Mouse (Mus musculus): ENCODE results near the gene Olfr1380. TPM values are rescaled to one million over a fixed set of nuclear protein-coding genes. Genes with fewer than 3 reads are reported as not detected.
"Not testable (repeated sequence)": the region's sequence is repeated elsewhere in the genome, so short reads cannot be mapped to it uniquely, and the experiment has no call there.

Olfr1380 gene
- not detected in 2 replicates for polyA plus RNA-seq (2014; fragmentation: Nextera tagmentation; extraction: Ambion mirVana)

DNA sequence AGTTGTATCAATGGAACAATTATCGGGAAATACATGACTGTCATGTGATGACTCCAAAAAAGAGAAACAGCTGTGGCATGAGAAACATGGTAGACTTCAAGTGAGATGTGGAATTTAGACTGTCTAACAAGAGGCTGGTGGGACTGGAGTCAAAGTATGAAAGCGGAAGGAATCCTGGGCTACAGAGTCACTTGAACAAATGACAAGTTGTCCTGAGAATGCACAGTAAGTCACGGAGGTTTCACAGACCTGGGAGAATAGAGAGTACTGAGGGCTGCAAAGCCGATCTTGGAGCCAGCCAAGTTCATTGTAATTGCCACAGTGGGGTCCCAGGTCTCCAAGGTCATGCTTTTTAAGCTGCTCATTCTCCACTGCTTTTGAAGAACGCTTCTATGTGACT lies at the start of gene Olfr1380:
Olfr1380 (plus strand) TSS at position 301 of the 400 bp plus-strand sequence.
- 69% methylated on average over 5 of the region's 5 CpGs for WGBS
- not testable (repeated sequence) for ATAC-seq (replicated peaks; ENCODE audit: insufficient number of reproducible peaks, low FRiP score, low TSS enrichment, low read depth)

DNA sequence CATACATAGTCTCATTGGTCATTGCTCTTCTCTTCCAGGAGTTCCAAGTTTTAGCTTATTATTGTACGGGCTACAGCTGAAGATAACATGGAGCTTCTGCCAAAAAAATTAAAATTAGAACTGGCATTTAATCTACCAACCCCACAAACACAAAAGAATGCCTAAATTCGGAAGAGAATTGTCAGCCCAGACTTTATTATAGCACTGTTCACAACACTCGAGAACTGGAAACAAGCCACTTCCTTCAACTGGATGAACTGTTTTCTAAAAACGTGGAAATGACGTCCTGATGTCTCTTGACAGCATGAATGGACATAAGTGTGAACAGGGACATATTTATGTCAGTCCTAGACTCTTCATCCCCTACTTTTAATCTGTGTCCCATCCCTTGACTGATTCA lies 38.6 kb upstream of the Olfr1380 start:
- H3K36me3 ChIP-seq (replicated peaks; ENCODE audit: control insufficient read depth, insufficient read depth, low read depth, low read length) = no peaks in the 10 kb centered on the region
- no peaks in the 10 kb centered on the region for H3K4me1 ChIP-seq (ENCODE audit: control insufficient read depth, insufficient read depth, low read length)
- no peak overlapping the region for H3K4me3 ChIP-seq (ENCODE audit: low read depth, low read length)
- no peaks in the 10 kb centered on the region for H3K27me3 ChIP-seq (ENCODE audit: control insufficient read depth, insufficient read depth, low read length)
- DNase-seq (ENCODE audit: low spot score) (no peak), ATAC-seq (replicated peaks; ENCODE audit: insufficient number of reproducible peaks, low FRiP score, low TSS enrichment, low read depth) (no peak)
- no peaks in the 10 kb centered on the region for H3K9me3 ChIP-seq (replicated peaks; ENCODE audit: control insufficient read depth, low read length)
- no peak overlapping the region for H3K4me2 ChIP-seq (ENCODE audit: low read depth, low read length)
- H3K9ac ChIP-seq (replicated peaks; ENCODE audit: low read length) = no peak overlapping the region
- H3K27ac ChIP-seq (replicated peaks; ENCODE audit: low read depth, low read length) = no peak overlapping the region
- 71% methylated on average over 5 of the region's 5 CpGs for WGBS

More for the DNA sequence above, at the start of gene Olfr1380:
- not testable (repeated sequence) for H3K4me3 ChIP-seq (ENCODE audit: low read depth, low read length); H3K9ac ChIP-seq (replicated peaks; ENCODE audit: low read length); H3K4me1 ChIP-seq (ENCODE audit: control insufficient read depth, insufficient read depth, low read length); H3K9me3 ChIP-seq (replicated peaks; ENCODE audit: control insufficient read depth, low read length); H3K27me3 ChIP-seq (ENCODE audit: control insufficient read depth, insufficient read depth, low read length); H3K36me3 ChIP-seq (replicated peaks; ENCODE audit: control insufficient read depth, insufficient read depth, low read depth, low read length); H3K27ac ChIP-seq (replicated peaks; ENCODE audit: low read depth, low read length); H3K4me2 ChIP-seq (ENCODE audit: low read depth, low read length); DNase-seq (ENCODE audit: low spot score)

DNA sequence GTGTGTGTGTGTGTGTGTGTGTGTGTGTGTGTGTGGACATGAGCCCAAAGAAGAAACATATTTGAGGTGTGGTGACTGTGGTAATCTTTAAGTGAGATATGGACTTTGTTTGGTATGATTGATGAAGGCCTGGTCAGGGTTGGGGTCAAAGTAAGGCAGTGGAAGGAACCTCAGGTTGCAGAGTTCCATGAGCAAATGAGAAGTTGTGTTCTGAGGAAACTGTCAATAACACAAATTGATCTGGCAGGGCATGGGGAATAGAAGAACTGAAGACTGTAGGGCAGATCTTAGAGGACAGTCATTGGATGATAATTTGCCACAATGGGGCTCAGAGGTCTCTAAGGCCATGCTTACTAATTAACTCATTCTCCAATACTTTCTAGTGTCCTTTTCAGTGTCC lies 37.3 kb upstream of the Olfr1380 start, which contains the start of gene Olfr1383:
Olfr1383 (plus strand) TSS at position 301 of the 400 bp plus-strand sequence.
- no peak for DNase-seq (ENCODE audit: low spot score)
- no peak for ATAC-seq (replicated peaks; ENCODE audit: insufficient number of reproducible peaks, low FRiP score, low TSS enrichment, low read depth)

DNA sequence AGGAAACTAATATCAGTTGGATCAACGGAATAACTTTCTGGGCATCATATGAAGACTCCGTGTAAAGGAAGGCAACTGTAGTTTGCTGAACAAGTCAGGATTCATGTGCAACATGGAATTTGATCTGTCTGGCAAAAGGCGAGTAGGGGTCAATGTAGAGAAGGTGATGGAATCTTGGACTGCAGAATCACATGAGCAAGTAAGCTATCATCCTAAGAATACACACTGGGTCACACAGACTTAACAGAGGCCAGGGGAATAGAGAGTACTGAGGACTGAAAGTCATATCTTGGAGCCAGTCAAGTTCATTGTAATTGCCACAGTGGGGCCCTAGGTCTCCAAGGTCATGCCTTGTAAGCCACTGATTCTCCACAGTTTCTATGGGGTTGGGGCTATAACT lies 28.7 kb upstream of the Olfr1380 start, which contains the start of gene Olfr1382:
Olfr1382 (plus strand) TSS at position 301 of the 400 bp plus-strand sequence.
- Histone ChIP-seq H3K4me2 (ENCODE audit: low read depth, low read length) (no peak within 1 kb of the TSS), H3K9me3 (replicated peaks; ENCODE audit: control insufficient read depth, low read length) (no peaks in the 10 kb centered on the region), H3K4me1 (ENCODE audit: control insufficient read depth, insufficient read depth, low read length) (no peaks in the 10 kb centered on the region), H3K27me3 (ENCODE audit: control insufficient read depth, insufficient read depth, low read length) (no peaks in the 10 kb centered on the region), H3K27ac (replicated peaks; ENCODE audit: low read depth, low read length) (no peak within 1 kb of the TSS), H3K4me3 (ENCODE audit: low read depth, low read length) (no peak within 1 kb of the TSS), H3K36me3 (replicated peaks; ENCODE audit: control insufficient read depth, insufficient read depth, low read depth, low read length) (no peaks in the 10 kb centered on the region), H3K9ac (replicated peaks; ENCODE audit: low read length) (no peak within 1 kb of the TSS)
- WGBS = 85% methylated on average over 3 of the region's 3 CpGs
- DNase-seq (ENCODE audit: low spot score) (no peak), ATAC-seq (replicated peaks; ENCODE audit: insufficient number of reproducible peaks, low FRiP score, low TSS enrichment, low read depth) (no peak)

More for the DNA sequence above, 37.3 kb upstream of the Olfr1380 start, which contains the start of gene Olfr1383:
- no peaks in the 10 kb centered on the region for H3K27me3 ChIP-seq (ENCODE audit: control insufficient read depth, insufficient read depth, low read length)
- no peak within 1 kb of the TSS for H3K9ac ChIP-seq (replicated peaks; ENCODE audit: low read length)
- no peak within 1 kb of the TSS for H3K4me2 ChIP-seq (ENCODE audit: low read depth, low read length)
- no peak within 1 kb of the TSS for H3K4me3 ChIP-seq (ENCODE audit: low read depth, low read length)
- no peak within 1 kb of the TSS for H3K27ac ChIP-seq (replicated peaks; ENCODE audit: low read depth, low read length)
- no peaks in the 10 kb centered on the region for H3K4me1 ChIP-seq (ENCODE audit: control insufficient read depth, insufficient read depth, low read length)
- H3K9me3 ChIP-seq (replicated peaks; ENCODE audit: control insufficient read depth, low read length) = no peaks in the 10 kb centered on the region
- no peaks in the 10 kb centered on the region for H3K36me3 ChIP-seq (replicated peaks; ENCODE audit: control insufficient read depth, insufficient read depth, low read depth, low read length)

DNA sequence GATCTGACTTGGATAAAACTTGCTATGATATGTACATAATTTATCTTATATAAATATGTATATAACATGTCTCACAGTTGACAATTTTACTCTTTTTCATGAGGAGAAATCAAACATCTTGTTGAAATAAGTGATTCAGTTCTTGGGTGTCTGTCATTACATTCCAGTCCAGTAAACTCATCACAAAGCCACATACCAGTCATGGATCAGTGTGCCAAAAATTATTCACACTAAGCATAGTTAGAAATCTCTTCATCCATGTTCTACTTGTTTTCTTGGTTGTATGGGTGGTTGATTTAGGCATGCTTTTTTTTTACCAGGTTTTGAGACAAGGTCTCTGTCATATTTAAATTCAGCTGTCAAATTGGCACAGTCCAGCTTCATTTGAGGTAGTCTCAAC lies 23.9 kb upstream of the Olfr1380 start:
- Histone ChIP-seq H3K27ac (replicated peaks; ENCODE audit: low read depth, low read length) (no peak overlapping the region), H3K4me1 (ENCODE audit: control insufficient read depth, insufficient read depth, low read length) (no peaks in the 10 kb centered on the region), H3K27me3 (ENCODE audit: control insufficient read depth, insufficient read depth, low read length) (no peaks in the 10 kb centered on the region), H3K4me2 (ENCODE audit: low read depth, low read length) (no peak overlapping the region), H3K36me3 (replicated peaks; ENCODE audit: control insufficient read depth, insufficient read depth, low read depth, low read length) (no peaks in the 10 kb centered on the region), H3K9me3 (replicated peaks; ENCODE audit: control insufficient read depth, low read length) (no peaks in the 10 kb centered on the region), H3K9ac (replicated peaks; ENCODE audit: low read length) (no peak overlapping the region), H3K4me3 (ENCODE audit: low read depth, low read length) (no peak overlapping the region)
- no peak for ATAC-seq (replicated peaks; ENCODE audit: insufficient number of reproducible peaks, low FRiP score, low TSS enrichment, low read depth)
- DNase-seq (ENCODE audit: low spot score) = no peak

DNA sequence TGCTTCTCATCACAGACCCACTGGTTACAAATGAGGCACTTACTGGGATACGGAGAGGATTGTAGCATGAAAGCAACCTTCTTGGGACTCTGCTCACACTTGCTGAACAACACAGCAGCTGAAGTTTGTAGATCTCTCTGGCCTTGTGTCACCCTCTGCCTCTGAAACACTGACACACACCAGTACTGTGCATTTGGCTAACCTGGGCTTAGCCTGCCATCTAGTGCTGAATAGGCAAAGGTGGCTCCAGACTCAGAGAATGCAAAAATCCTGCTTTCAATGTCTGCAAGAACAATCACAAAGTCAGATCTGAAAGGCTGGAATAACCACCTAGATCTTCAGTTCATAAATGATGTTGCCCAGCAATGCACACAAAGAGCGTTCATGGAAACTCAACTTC lies 20.0 kb upstream of the Olfr1380 start:
- peak; percentile 1 for DNase-seq (ENCODE audit: low spot score)
- H3K9me3 ChIP-seq (replicated peaks; ENCODE audit: control insufficient read depth, low read length); H3K27ac ChIP-seq (replicated peaks; ENCODE audit: low read depth, low read length); H3K4me2 ChIP-seq (ENCODE audit: low read depth, low read length); H3K36me3 ChIP-seq (replicated peaks; ENCODE audit: control insufficient read depth, insufficient read depth, low read depth, low read length); ATAC-seq (replicated peaks; ENCODE audit: insufficient number of reproducible peaks, low FRiP score, low TSS enrichment, low read depth); H3K27me3 ChIP-seq (ENCODE audit: control insufficient read depth, insufficient read depth, low read length); H3K4me1 ChIP-seq (ENCODE audit: control insufficient read depth, insufficient read depth, low read length); H3K4me3 ChIP-seq (ENCODE audit: low read depth, low read length); H3K9ac ChIP-seq (replicated peaks; ENCODE audit: low read length): not testable (repeated sequence)
- WGBS = 84% methylated on average over 2 of the region's 2 CpGs

DNA sequence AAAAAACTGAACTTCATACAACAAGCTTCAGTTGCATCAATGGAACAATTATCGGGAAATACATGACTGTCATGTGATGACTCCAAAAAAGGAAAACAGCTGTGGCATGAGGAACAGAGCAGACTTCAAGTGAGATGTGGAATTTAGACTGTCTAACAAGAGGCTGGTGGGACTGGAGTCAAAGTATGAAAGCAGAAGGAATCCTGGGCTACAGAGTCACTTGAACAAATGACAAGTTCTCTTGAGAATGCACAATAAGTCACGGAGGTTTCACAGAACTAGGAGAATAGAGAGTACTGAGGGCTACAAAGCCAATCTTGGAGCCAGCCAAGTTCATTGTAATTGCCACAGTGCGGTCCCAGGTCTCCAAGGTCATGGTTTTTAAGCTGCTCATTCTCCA lies 13.5 kb upstream of the Olfr1380 start, which contains the start of gene Olfr1381:
Olfr1381 (plus strand) TSS at position 301 of the 400 bp plus-strand sequence.
- H3K9ac ChIP-seq (replicated peaks; ENCODE audit: low read length); ATAC-seq (replicated peaks; ENCODE audit: insufficient number of reproducible peaks, low FRiP score, low TSS enrichment, low read depth); H3K27me3 ChIP-seq (ENCODE audit: control insufficient read depth, insufficient read depth, low read length): not testable (repeated sequence)

DNA sequence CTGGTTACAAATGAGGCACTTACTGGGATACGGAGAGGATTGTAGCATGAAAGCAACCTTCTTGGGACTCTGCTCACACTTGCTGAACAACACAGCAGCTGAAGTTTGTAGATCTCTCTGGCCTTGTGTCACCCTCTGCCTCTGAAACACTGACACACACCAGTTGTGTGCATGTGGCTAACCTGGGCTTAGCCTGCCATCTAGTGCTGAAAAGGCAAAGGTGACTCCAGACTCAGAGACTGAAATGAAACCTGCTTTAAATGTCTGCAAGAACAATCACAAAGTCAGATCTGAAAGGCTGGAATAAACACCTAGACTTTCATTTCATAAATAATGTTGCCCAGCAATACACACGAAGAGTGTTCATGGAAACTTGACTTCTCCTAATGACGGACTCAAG lies 2.6 kb upstream of the Olfr1380 start:
- not testable (repeated sequence) for H3K4me2 ChIP-seq (ENCODE audit: low read depth, low read length); H3K9me3 ChIP-seq (replicated peaks; ENCODE audit: control insufficient read depth, low read length); H3K4me1 ChIP-seq (ENCODE audit: control insufficient read depth, insufficient read depth, low read length); DNase-seq (ENCODE audit: low spot score); H3K36me3 ChIP-seq (replicated peaks; ENCODE audit: control insufficient read depth, insufficient read depth, low read depth, low read length); H3K27me3 ChIP-seq (ENCODE audit: control insufficient read depth, insufficient read depth, low read length); H3K27ac ChIP-seq (replicated peaks; ENCODE audit: low read depth, low read length); H3K9ac ChIP-seq (replicated peaks; ENCODE audit: low read length); H3K4me3 ChIP-seq (ENCODE audit: low read depth, low read length); ATAC-seq (replicated peaks; ENCODE audit: insufficient number of reproducible peaks, low FRiP score, low TSS enrichment, low read depth)
- WGBS = 80% methylated on average over 3 of the region's 3 CpGs

More for the DNA sequence above, 13.5 kb upstream of the Olfr1380 start, which contains the start of gene Olfr1381:
- H3K4me2 ChIP-seq (ENCODE audit: low read depth, low read length); H3K9me3 ChIP-seq (replicated peaks; ENCODE audit: control insufficient read depth, low read length); H3K4me3 ChIP-seq (ENCODE audit: low read depth, low read length); H3K4me1 ChIP-seq (ENCODE audit: control insufficient read depth, insufficient read depth, low read length); H3K36me3 ChIP-seq (replicated peaks; ENCODE audit: control insufficient read depth, insufficient read depth, low read depth, low read length); DNase-seq (ENCODE audit: low spot score); H3K27ac ChIP-seq (replicated peaks; ENCODE audit: low read depth, low read length): not testable (repeated sequence)
- 74% methylated on average over 3 of the region's 3 CpGs for WGBS

Data from embryonic facial prominence, embryonic 11.5 days (tissue).